Mouse (Mus musculus): ENCODE results near the gene Mmp27. TPM values are rescaled to one million over a fixed set of nuclear protein-coding genes. Genes with fewer than 3 reads are reported as not detected.

Gene Mmp27
- polyA plus RNA-seq (2011; ENCODE audit: insufficient read depth, insufficient read length, low read depth, missing spikeins): not detected in 2 replicates

DNA sequence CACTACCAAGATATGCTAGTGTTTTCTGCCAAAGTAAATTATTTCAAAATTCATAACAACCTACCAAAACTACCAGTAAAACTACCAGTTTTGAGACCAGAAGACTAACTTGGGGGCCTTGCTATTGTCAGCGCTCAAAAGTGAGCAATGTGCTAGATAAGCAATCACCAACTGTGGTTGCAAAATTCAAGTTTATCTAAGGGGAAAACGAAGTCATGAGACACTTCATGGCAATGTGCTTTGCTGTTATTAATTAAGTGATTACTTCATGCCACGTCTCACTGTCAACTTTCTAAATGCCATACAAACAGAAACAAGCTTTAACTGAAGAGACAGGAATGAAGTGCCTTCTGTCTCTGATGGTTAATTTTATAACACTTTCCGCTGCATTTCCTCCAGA is at the start of gene Mmp27:
Gene Mmp27, plus strand, starts transcription at position 235 of the 400 bp plus-strand sequence.
- Histone ChIP-seq H3K4me1 (ENCODE audit: control insufficient read depth, insufficient read depth, low read length) (no peaks in the 10 kb centered on the region), H3K9ac (ENCODE audit: low read depth, poor library complexity, severe bottlenecking) (no peak within 1 kb of the TSS), H3K9me3 (replicated peaks; ENCODE audit: control insufficient read depth, insufficient read depth, low read length, poor library complexity, severe bottlenecking) (no peaks in the 10 kb centered on the region), H3K36me3 (ENCODE audit: control insufficient read depth, insufficient read depth, low read length, poor library complexity, severe bottlenecking) (no peaks in the 10 kb centered on the region), H3K4me3 (ENCODE audit: low read depth, low read length) (no peak within 1 kb of the TSS), H3K27me3 (ENCODE audit: control insufficient read depth, insufficient read depth, low read length, poor library complexity, severe bottlenecking) (no peaks in the 10 kb centered on the region), H3K27ac (ENCODE audit: insufficient read depth, low read length) (no peak within 1 kb of the TSS)
- TF ChIP-seq EP300 (IDR thresholded peaks at IDR 0.05; ENCODE audit: insufficient read depth, low read depth, low read length) (no peak), CTCF (IDR thresholded peaks at IDR 0.05; ENCODE audit: low read depth, low read length) (no peak), POLR2A (IDR thresholded peaks at IDR 0.05; ENCODE audit: insufficient read depth, low read length) (no peak)

DNA sequence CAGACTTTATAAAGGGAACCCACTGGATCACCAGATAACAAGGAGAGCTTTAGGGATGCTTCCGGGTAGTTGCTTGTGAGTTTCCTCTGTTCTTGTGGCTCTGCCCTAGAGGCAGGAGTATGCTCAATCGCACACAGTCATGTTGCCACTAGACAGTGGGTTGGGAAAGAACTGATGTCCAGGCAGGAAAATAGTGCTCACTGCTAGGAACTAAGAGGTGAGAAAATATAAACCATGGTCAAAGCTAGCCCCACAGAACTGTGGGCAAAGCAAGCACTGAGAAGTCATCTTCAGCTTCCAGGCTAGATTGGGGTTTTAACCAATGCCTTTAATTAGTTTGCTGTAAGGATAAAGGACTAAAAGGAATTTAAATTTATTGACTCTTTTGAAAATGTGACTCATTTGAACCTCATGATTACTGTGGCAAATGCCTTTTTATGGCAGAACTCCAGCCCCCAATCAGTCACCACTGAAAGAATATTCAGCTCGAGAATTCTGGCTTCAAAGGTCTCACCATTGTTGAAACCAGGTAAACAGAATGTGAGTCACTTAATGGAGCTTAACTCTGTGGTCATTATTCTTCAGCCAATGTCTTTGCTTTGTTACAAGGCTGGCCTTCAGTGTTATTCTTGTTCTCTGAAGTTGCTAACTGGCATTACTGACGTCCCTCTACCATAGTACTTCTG is 44.8 kb upstream of the Mmp27 start:
- Histone ChIP-seq H3K9ac (ENCODE audit: low read depth, poor library complexity, severe bottlenecking) (no peak overlapping the region), H3K4me1 (ENCODE audit: control insufficient read depth, insufficient read depth, low read length) (no peaks in the 10 kb centered on the region), H3K4me3 (ENCODE audit: low read depth, low read length) (no peak overlapping the region), H3K27ac (ENCODE audit: insufficient read depth, low read length) (no peak overlapping the region), H3K9me3 (replicated peaks; ENCODE audit: control insufficient read depth, insufficient read depth, low read length, poor library complexity, severe bottlenecking) (no peaks in the 10 kb centered on the region), H3K36me3 (ENCODE audit: control insufficient read depth, insufficient read depth, low read length, poor library complexity, severe bottlenecking) (no peaks in the 10 kb centered on the region), H3K27me3 (ENCODE audit: control insufficient read depth, insufficient read depth, low read length, poor library complexity, severe bottlenecking) (no peaks in the 10 kb centered on the region)
- no peak for TF ChIP-seq CTCF (IDR thresholded peaks at IDR 0.05; ENCODE audit: low read depth, low read length)
- no peak for TF ChIP-seq POLR2A (IDR thresholded peaks at IDR 0.05; ENCODE audit: insufficient read depth, low read length)
- TF ChIP-seq EP300 (IDR thresholded peaks at IDR 0.05; ENCODE audit: insufficient read depth, low read depth, low read length): no peak

DNA sequence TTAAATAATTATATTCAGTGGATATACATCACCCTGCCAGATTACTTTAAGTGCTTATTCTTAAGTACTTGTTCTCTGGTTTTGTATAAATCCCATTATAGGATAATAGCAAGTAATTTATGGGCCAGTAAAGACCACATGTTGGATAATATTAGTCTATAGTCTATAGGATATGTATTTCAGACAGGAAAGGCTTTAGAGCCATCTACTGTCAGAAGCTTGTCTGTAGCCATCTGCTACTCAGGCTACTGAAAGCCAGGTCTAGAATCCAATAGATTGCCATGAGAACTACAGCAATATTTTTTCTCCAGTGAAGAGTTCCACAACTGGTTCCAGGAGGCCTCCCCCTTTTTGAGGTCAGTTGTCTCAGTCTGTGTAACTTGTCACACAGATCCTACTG is 28.4 kb upstream of the Mmp27 start:
- H3K27ac ChIP-seq (ENCODE audit: insufficient read depth, low read length): no peak overlapping the region
- no peaks in the 10 kb centered on the region for H3K36me3 ChIP-seq (ENCODE audit: control insufficient read depth, insufficient read depth, low read length, poor library complexity, severe bottlenecking)

DNA sequence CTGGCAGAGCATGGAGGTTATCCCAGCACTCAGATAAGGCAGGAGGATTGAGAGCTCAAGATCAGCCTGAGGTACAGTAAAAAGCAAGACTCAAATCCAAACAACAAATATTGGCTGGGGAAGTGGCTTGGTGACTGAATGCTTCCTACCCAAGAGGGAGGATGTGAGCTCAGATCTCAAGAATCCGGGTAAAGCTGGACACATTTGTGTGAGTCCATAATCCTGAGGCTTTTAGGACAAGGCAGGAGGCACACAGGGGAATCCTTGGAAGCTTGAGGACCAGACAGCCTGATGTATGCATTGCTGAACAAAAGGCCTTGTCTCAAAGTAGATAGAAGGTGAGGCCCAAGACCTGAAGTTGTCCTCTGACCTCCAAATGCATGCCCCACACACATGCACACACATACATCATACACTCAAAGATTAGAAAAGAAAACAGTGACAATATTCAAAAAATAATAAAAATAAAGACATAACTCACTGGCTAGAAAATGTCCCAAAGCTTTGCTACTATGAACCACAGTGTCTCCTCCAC is 26.2 kb upstream of the Mmp27 start:
- no peaks in the 10 kb centered on the region for H3K4me1 ChIP-seq (ENCODE audit: control insufficient read depth, insufficient read depth, low read length)
- no peaks in the 10 kb centered on the region for H3K27me3 ChIP-seq (ENCODE audit: control insufficient read depth, insufficient read depth, low read length, poor library complexity, severe bottlenecking)
- no peaks in the 10 kb centered on the region for H3K9me3 ChIP-seq (replicated peaks; ENCODE audit: control insufficient read depth, insufficient read depth, low read length, poor library complexity, severe bottlenecking)
- no peak overlapping the region for H3K4me3 ChIP-seq (ENCODE audit: low read depth, low read length)
- no peaks in the 10 kb centered on the region for H3K36me3 ChIP-seq (ENCODE audit: control insufficient read depth, insufficient read depth, low read length, poor library complexity, severe bottlenecking)
- H3K27ac ChIP-seq (ENCODE audit: insufficient read depth, low read length): no peak overlapping the region
- no peak overlapping the region for H3K9ac ChIP-seq (ENCODE audit: low read depth, poor library complexity, severe bottlenecking)
- TF ChIP-seq EP300 (IDR thresholded peaks at IDR 0.05; ENCODE audit: insufficient read depth, low read depth, low read length): no peak
- no peak for TF ChIP-seq POLR2A (IDR thresholded peaks at IDR 0.05; ENCODE audit: insufficient read depth, low read length)
- no peak for TF ChIP-seq CTCF (IDR thresholded peaks at IDR 0.05; ENCODE audit: low read depth, low read length)

More for the DNA sequence above, 28.4 kb upstream of the Mmp27 start:
- no peaks in the 10 kb centered on the region for H3K9me3 ChIP-seq (replicated peaks; ENCODE audit: control insufficient read depth, insufficient read depth, low read length, poor library complexity, severe bottlenecking)
- no peak overlapping the region for H3K4me3 ChIP-seq (ENCODE audit: low read depth, low read length)
- H3K4me1 ChIP-seq (ENCODE audit: control insufficient read depth, insufficient read depth, low read length): no peaks in the 10 kb centered on the region
- no peaks in the 10 kb centered on the region for H3K27me3 ChIP-seq (ENCODE audit: control insufficient read depth, insufficient read depth, low read length, poor library complexity, severe bottlenecking)
- no peak for TF ChIP-seq EP300 (IDR thresholded peaks at IDR 0.05; ENCODE audit: insufficient read depth, low read depth, low read length)
- no peak for TF ChIP-seq POLR2A (IDR thresholded peaks at IDR 0.05; ENCODE audit: insufficient read depth, low read length)
- no peak for TF ChIP-seq CTCF (IDR thresholded peaks at IDR 0.05; ENCODE audit: low read depth, low read length)
- H3K9ac ChIP-seq (ENCODE audit: low read depth, poor library complexity, severe bottlenecking): no peak overlapping the region

DNA sequence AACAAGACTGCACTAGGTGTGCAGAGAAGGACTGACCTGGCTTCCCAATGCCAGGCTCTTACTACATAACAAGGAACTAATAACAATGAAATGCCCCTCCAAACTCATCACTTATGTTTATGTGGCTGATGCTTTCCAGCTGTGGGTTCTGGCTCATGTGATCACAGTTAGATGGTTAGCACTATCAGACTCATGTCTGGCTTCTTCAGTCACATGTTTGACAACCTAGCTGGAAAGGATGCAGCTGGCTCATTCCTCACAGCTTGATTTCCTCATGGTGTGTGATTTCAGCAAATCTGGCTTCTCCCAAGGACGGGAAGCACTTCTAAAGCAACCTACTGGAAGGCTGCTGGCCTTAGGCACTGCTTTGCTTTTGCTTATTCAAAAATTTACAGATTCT is 25.7 kb upstream of the Mmp27 start:
- Histone ChIP-seq H3K9ac (ENCODE audit: low read depth, poor library complexity, severe bottlenecking) (no peak overlapping the region), H3K4me3 (ENCODE audit: low read depth, low read length) (no peak overlapping the region), H3K27me3 (ENCODE audit: control insufficient read depth, insufficient read depth, low read length, poor library complexity, severe bottlenecking) (no peaks in the 10 kb centered on the region), H3K9me3 (replicated peaks; ENCODE audit: control insufficient read depth, insufficient read depth, low read length, poor library complexity, severe bottlenecking) (no peaks in the 10 kb centered on the region), H3K27ac (ENCODE audit: insufficient read depth, low read length) (no peak overlapping the region), H3K4me1 (ENCODE audit: control insufficient read depth, insufficient read depth, low read length) (no peaks in the 10 kb centered on the region), H3K36me3 (ENCODE audit: control insufficient read depth, insufficient read depth, low read length, poor library complexity, severe bottlenecking) (no peaks in the 10 kb centered on the region)
- no peak for TF ChIP-seq POLR2A (IDR thresholded peaks at IDR 0.05; ENCODE audit: insufficient read depth, low read length)
- no peak for TF ChIP-seq CTCF (IDR thresholded peaks at IDR 0.05; ENCODE audit: low read depth, low read length)
- no peak for TF ChIP-seq EP300 (IDR thresholded peaks at IDR 0.05; ENCODE audit: insufficient read depth, low read depth, low read length)

DNA sequence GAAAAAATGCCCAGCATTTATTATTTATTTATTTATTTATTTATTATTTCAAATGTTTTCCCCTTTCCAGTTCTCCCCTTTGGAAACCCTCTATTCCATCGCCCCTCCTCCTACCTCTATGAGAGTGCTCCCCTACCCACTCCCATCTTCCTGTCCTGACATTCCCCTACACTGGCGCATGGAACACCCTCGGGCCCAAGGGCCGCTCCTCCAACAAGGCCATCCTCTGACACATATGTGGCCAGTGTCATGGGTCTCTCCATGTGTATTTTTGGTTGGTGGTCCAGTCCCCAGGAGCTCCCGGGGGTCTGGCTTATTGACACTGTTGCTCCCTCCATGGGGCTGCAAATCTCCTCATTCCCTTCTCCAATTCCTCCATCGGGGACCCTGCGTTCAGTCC is 25.3 kb upstream of the Mmp27 start:
- no peak for TF ChIP-seq POLR2A (IDR thresholded peaks at IDR 0.05; ENCODE audit: insufficient read depth, low read length)
- TF ChIP-seq EP300 (IDR thresholded peaks at IDR 0.05; ENCODE audit: insufficient read depth, low read depth, low read length): no peak
- no peak for TF ChIP-seq CTCF (IDR thresholded peaks at IDR 0.05; ENCODE audit: low read depth, low read length)
- H3K27ac ChIP-seq (ENCODE audit: insufficient read depth, low read length): no peak overlapping the region
- H3K9me3 ChIP-seq (replicated peaks; ENCODE audit: control insufficient read depth, insufficient read depth, low read length, poor library complexity, severe bottlenecking): no peaks in the 10 kb centered on the region
- H3K36me3 ChIP-seq (ENCODE audit: control insufficient read depth, insufficient read depth, low read length, poor library complexity, severe bottlenecking): no peaks in the 10 kb centered on the region
- H3K4me3 ChIP-seq (ENCODE audit: low read depth, low read length): no peak overlapping the region
- H3K4me1 ChIP-seq (ENCODE audit: control insufficient read depth, insufficient read depth, low read length): no peaks in the 10 kb centered on the region
- H3K27me3 ChIP-seq (ENCODE audit: control insufficient read depth, insufficient read depth, low read length, poor library complexity, severe bottlenecking): no peaks in the 10 kb centered on the region
- no peak overlapping the region for H3K9ac ChIP-seq (ENCODE audit: low read depth, poor library complexity, severe bottlenecking)

All from ES-Bruce4 (cell line).